Mouse (Mus musculus): ENCODE measurements around the gene Tnrc18.
"Not testable (repeated sequence)": the region's sequence is repeated elsewhere in the genome, so short reads cannot be mapped to it uniquely, and the experiment has no call there.

Tnrc18 gene

DNA sequence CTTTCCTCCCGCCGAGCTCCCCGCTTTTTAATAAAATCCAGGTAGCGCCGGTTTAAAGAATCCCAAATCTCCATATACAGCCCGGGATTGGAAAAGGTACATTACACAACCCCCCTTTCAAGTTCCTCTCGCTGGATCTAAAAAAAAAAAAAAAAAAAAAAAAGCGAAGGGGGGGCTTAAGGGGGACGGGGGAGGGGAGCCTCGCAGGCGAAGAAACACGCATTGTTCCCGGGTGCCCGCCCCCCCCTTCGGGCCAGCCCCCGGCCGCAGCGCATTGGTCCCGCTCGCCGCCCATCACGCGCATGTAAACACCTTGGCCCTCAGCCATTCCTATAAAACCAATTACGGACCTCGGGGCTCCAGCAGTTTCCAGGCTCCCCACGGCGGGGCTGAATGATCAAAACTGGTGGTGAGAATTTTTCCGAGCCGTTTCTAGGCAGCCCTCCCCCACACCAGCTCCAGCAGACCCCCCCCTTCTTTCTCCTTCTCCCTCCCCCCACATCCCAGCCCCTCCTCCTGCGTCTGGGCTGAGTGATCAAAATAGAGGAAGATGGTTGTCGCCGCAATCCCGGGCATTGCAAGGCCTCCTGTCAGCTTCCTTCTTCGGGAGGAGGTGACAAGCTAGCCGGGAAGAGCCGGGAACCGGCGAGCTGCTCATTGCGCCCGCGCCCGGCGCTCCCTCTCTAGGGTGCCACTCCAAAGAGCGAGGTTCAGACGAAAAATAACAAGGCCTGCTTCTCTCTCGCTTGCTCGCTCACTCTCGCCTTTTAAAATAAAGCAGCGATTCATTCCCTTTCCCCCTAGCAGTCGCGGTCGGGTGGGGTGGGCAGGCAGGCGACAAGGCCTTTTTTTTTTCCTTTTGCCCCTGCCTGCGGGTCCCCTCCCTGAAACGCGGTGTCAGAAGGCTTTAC, at the start of gene Tnrc18:
Tnrc18 (minus strand) TSS at position 139 of the 911 bp plus-strand sequence.
- peak; percentile 58 to 80 for DNase-seq (ENCODE audit: low spot score in 2 of 2)

- no peak for DNase-seq (ENCODE audit: low spot score in 2 of 2)
These were observed 40.3 kb upstream of the Tnrc18 start for GRCm38 (mm10) chr5:142857763-142858229.

DNA sequence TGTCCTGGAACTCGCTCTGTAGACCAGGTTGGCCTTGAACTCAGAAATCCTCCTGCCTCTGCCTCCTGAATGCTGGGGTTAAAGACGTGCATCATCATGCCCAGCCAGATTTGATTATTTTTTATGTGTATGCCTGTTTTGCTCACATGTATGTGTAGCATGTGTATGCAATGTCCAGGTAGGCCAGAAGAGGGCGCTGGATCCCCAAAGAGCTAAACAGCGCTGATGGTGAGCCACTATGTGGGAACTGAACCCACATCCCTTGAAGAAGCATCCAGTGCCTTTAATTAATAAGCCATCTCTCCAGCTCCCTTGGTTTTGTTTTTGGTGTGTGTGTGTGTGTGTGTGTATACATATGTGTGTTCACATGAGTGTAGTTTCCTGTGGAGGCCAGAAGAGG, 38.9 kb upstream of the Tnrc18 start:
- no peak for DNase-seq (ENCODE audit: low spot score in 2 of 2)

DNA sequence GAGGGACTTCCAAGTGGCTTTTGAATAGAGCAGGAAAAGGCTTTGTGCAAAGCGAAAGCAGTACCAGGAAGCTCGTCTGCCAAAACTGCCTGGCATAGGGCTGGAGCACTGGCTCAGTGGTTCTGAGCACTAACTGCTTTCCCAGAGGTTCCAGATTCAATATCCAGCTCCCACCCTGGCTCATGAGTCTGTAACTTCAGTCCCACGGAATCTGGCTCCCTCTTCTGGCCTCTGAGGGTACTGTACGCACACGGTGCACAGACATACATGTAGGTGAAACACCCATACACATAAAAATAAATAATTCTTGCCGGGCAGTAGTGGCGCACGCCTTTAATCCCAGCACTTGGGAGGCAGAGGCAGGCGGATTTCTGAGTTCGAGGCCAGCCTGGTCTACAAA, 37.4 kb upstream of the Tnrc18 start:
- no peak for DNase-seq (ENCODE audit: low spot score in 2 of 2)

DNA sequence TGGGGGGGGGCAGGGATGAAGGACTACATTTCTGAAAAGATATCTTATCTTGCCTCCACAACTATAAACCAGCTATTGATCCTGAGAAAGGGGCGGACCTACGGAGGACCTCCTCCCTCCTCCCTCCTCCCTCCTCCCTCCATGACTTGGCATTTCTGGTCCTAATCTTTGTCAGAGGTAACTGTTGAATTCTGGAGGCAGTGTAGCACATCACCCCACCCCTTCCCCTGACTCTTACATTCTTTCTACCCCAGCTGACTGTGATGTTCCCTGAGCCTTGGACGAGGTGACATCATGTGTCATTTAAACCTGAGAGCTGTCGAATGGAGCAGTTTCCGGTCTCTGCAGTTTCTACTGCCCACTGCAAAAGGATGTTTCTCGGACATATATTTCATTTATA, 36.1 kb upstream of the Tnrc18 start:
- no peak for DNase-seq (ENCODE audit: low spot score in 2 of 2)

DNA sequence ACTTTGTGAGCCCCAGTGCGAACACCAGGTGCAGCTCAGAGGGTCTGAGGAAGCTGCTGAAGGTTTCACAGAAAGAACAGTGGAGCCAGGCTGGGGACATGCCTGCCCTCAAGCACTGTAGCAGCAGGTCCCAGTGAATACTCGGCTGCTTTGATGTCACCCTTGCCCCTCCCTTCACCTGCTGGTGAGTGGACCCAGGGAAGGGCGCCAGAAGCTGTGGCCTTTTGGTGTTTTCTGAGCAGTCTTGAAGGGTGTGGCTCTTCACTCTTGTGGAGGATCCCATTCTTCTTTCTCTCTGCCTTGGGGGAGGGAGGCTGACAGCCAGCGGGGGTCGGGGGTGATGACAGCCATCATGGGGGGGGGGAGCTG, 34.2 kb upstream of the Tnrc18 start:
- no peak for DNase-seq (ENCODE audit: low spot score in 2 of 2)

GRCm38 (mm10) chr5:142850916-142851680, 33.6 kb upstream of the Tnrc18 start:
- no peak for DNase-seq (ENCODE audit: low spot score in 2 of 2)

DNA sequence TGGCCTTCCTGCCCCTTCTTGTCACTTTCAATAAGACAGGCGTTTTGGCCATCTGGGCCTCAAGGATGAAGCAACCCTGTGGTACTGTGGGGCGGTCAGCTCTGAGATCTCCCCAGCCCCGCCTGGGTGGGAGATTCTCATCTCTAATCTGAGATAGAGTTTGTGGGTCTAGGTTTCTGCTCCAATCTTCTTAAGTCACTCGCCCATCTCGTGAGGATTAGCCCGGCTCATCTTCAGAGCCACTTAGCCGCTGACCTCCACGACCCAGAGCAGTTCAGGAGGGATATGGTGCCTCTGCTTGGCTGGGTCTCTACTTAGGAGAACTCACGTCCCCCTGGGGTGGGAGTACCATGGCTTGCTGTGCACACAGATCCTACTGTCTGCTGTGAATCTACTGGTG, 33.0 kb upstream of the Tnrc18 start:
- no peak for DNase-seq (ENCODE audit: low spot score in 2 of 2)

DNA sequence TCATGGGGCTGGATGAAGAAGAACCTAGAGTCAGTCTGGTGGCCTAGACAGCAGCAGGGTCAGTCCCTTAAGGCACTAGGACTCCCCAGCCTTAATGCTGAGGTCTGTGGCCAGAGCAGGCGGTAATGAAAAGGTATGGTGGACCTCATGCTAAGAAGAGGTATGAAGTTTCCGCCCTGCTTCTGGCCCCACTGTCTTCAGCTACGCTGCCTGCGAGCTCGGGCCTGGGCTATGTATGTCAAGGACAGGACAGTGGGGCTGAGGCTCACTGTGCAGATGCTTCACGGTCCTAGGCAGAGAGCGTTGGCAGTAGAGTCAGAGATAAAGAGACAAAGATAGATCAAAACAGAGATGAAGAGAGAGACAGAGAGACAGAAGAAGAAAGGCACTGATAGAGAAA, 31.4 kb upstream of the Tnrc18 start:
- no peak for DNase-seq (ENCODE audit: low spot score in 2 of 2)

- DNase-seq (ENCODE audit: low spot score in 2 of 2) = no peak
These were observed 30.7 kb upstream of the Tnrc18 start for GRCm38 (mm10) chr5:142848149-142848548.

- DNase-seq (ENCODE audit: low spot score in 2 of 2) = no peak
These were observed 27.0 kb upstream of the Tnrc18 start for GRCm38 (mm10) chr5:142844467-142844866.

- no peak for DNase-seq (ENCODE audit: low spot score in 2 of 2)
These were observed 24.7 kb upstream of the Tnrc18 start for GRCm38 (mm10) chr5:142842137-142842642.

- DNase-seq (ENCODE audit: low spot score in 2 of 2) = no peak
These were observed 24.1 kb upstream of the Tnrc18 start for GRCm38 (mm10) chr5:142841372-142842136.

GRCm38 (mm10) chr5:142837427-142837826, 20.0 kb upstream of the Tnrc18 start:
- DNase-seq (ENCODE audit: low spot score in 2 of 2) = not testable (repeated sequence)

GRCm38 (mm10) chr5:142836891-142837290, 19.4 kb upstream of the Tnrc18 start:
- no peak for DNase-seq (ENCODE audit: low spot score in 2 of 2)

- DNase-seq (ENCODE audit: low spot score in 2 of 2) = no peak
These were observed 16.4 kb upstream of the Tnrc18 start for GRCm38 (mm10) chr5:142833646-142834438.

GRCm38 (mm10) chr5:142826131-142826530, 8.7 kb upstream of the Tnrc18 start:
- no peak for DNase-seq (ENCODE audit: low spot score in 2 of 2)

- DNase-seq (ENCODE audit: low spot score in 2 of 2) = no peak
These were observed 8.2 kb upstream of the Tnrc18 start for GRCm38 (mm10) chr5:142825665-142826064.

DNA sequence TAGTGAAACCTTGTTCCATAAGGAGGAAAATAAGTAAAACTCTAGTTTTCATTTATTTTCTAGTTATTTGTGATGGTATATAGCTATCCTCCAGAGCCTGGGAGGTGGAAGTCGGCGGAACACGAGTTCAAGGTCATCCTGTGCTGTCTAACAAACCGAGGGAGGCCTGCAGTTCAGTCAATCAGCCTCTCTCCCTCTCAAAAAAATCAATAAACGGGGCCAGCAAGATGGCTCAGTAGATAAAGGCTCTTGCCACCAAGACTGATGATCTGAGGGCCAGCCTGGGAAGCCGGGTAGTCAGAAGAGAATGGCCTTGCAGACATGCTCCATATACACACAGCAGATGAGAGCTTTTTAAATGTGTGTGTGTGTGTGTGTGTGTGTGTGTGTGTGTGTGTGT, 6.6 kb upstream of the Tnrc18 start:
- no peak for DNase-seq (ENCODE audit: low spot score in 2 of 2)

GRCm38 (mm10) chr5:142823096-142824062, 5.9 kb upstream of the Tnrc18 start:
- no peak for DNase-seq (ENCODE audit: low spot score in 2 of 2)

Data from natural killer cell, adult 2 months (primary cell).